Mouse (Mus musculus): ENCODE results near the gene Ksr1.

The Ksr1 gene

DNA sequence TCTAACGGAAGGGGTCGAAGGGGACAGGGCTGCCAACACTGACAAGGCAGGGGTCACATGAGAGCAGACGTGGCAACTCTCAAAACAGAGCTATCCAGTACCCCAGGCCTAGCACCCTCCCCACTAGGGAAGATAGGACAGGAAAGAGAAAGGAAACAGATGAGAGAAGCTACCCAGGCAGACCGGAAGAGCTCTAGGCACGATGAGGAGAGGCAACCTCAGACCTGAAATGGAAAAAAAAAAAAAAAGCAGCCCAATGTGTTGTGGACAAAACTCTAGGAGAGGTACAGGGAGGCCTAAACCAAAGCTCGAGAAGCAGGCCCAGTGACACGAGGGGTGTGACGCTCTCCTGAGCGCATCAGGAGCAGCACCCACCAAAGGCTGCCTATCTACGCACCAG lies 23.7 kb downstream of the Ksr1 start:
- DNase-seq = no peak

DNA sequence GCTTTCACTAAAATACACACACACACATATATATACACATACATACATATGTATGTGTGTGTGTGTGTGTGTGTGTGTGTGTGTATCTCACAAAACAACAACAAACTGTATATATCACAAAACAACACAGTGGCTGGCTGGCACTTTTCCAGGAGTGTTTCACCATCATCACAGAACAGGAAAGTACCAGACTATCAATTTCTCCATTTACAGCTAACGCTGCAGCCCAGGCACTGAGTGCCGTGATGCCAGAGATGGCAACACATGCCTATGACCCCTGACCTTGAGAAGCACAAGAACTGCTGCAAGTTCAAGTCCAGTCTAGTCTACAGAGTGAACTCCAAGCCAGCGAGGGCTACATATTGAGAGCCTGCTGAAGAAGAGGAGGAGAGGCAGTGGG lies 26.1 kb downstream of the Ksr1 start:
- DNase-seq = no peak

DNA sequence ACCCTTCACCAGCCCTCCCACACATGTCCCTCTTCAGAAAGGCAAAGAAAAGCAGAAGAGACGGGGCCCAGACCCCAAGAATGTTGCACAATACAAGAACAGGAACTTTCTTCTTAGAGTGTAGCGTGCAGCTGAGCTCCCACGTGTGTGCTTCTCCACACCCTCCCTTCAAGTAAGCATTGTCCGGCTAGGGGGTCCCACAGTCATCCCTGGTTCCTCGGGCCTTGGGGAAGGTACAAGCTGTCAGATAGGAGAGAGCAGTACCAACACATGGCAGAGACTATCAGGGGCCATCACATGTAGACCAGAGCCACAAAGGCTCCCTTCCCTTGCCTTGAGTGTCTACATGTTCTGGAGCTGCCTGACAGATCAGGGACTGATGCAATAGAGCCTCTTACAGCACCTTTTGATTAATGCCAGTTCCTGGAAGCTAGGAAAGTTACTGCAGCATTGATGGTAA lies 27.3 kb downstream of the Ksr1 start:
- DNase-seq = no peak

DNA sequence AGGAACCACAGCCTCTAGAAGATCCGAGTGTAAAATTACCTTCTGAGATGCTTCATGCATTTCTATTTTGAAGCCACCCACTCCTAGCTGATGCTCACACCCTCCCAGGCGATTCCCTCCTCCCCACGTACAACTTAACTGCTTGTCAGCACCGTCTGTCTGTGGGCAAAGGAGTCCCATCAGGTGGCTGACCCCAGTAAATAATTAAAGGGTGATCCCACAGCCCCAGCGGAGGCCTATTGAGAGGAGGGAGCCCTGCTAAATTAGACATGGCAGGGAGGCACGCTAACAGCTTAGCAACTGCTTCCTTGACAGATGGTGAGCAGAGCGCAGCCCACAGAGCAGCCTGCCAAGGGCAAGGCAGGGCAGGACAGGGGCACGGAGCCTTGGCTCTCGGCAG lies 29.5 kb downstream of the Ksr1 start:
- DNase-seq = peak; percentile 51

DNA sequence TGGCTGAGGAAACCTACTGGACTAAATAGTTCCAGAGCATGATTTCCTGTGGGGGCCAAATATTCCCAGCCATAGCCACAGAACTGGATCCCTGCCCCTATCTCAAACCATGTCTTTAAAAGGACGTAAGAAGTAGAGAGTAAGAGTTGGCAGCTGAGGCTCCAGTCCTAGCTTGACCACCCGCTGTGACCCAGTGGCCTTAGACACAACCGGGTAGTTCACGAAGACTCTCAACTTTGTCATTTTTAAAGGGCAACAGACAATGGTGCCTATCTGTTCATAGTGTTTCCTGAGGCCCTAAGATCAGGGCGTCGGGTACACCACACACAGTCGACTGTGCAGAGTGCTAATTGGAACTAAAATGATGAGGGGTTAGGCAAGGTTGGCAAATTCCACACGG lies 30.5 kb downstream of the Ksr1 start:
- no peak for DNase-seq

DNA sequence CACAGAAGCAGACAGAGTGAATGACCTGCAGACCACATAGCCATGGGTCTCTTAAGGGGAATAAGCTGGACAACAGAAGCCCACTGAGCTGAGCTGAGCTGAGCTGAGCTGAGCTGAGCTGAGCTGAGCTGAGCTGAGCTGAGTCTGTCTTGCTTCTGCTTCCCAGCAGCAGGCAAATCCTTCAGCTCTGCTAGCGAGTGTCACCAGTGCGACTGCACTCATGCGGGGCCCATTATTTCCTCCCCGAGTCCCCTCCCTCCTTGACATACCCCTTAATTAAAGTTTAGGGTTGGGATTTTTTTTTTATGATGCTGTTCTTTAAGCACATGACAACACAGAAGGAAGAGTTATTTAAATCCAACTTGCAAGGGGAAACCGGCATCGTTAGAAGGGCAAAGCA lies 32.1 kb downstream of the Ksr1 start:
- no peak for DNase-seq

GRCm38 (mm10) chr11:79113397-79113796 lies 32.8 kb downstream of the Ksr1 start:
- DNase-seq = no peak

DNA sequence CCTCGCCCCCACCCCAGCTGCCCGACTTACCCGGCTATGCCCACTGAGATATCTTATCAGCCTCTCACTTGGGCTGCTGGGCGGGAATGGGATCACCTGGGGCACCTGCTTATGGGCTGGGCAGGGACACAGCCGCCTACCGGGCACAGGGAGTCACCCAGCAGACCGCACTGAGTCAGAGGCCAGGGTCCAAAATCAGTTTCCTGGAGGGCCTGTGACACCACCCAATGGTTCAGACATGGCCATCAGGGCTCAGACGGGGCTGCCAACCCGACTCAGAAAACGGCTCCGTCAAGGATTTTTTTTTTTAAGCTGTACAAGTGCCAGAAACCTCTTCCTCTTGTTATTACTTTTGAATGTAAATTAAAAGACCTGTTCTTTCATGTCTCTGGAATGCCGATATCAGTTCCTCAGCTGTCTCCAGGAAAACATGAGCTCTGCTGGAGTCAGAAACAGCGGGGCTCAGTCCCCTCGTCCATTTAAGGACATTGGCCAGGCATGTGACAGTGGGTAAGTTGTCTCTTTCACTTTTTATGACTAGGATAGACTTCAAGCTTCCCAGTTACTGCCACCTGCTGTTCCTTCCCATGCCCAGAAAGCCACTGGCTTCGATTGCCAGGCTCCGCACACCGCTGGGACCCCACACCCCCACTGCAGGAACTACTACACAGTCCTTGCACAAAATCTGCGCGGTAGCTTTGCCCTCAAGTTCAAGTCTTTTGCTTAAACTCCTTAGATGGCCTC lies 33.5 kb downstream of the Ksr1 start:
- DNase-seq = no peak

- no peak for DNase-seq
Observed at GRCm38 (mm10) chr11:79111864-79112558, 34.2 kb downstream of the Ksr1 start.

GRCm38 (mm10) chr11:79110446-79110845 lies 35.8 kb downstream of the Ksr1 start:
- DNase-seq = no peak

DNA sequence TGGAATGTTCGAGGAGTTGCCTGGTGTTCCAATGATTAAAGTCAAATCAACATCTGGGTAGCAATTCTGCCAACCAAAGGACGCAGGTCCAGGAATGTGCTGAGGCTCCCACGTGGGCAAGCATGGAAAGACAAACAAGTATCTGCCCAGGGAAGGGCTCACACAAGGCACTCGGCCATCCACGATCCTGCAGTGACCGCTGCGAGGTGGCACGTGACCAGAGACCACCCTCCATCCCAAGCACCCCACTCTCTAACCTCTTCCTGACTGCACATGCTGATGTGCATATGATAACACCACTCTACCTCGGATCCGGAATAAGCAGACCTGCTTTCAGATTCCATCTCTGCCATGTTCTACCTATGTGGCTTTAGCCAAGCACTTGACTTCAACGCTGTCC lies 38.3 kb downstream of the Ksr1 start:
- DNase-seq = no peak

GRCm38 (mm10) chr11:79104998-79105397 lies 41.2 kb downstream of the Ksr1 start:
- DNase-seq = no peak

- no peak for DNase-seq
Observed at GRCm38 (mm10) chr11:79104538-79104937, 41.7 kb downstream of the Ksr1 start.

GRCm38 (mm10) chr11:79104096-79104495 lies 42.1 kb downstream of the Ksr1 start:
- DNase-seq = no peak

- no peak for DNase-seq
Observed at GRCm38 (mm10) chr11:79103461-79103869, 42.7 kb downstream of the Ksr1 start.

- DNase-seq = no peak
Observed at GRCm38 (mm10) chr11:79102280-79102679, 43.9 kb downstream of the Ksr1 start.

- no peak for DNase-seq
Observed at GRCm38 (mm10) chr11:79101568-79101967, 44.6 kb downstream of the Ksr1 start.

DNA sequence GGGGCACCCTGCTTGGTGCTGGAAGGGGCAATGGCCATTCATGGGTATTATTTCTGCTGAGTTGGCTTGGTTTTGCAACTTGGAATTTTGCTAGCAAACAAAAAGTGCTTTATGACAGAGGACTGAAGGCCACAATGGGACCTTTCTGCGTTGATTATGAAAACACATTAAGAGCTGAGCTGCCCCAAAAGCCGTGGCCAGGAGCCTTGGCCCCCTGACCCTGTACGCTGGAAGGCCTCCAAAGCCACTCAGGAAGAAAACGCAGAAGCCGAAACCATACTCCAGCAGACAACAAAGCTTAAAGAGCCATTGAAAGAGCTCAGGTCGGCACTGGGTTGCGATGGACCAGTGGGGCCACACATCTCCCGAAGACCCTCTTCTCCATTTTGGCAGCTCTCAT lies 47.2 kb downstream of the Ksr1 start:
- DNase-seq = no peak

DNA sequence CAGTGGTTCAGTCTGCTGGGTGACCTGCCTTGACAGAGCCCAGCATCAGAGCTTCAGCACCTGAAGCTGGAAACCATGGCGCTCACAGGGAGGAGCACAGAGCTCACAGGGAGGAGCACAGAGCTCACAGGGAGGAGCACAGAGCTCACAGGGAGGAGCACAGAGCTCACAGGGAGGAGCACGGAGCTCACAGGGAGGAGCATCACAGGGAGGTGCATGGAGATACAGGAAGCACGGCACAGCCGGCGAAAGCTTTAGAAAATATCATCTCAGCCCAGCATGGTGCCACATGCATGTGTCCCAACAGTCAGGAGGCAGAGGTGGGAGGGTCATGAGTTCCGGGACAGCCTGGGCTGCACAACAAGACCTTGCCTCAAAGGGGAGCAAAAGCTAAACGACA lies 48.5 kb downstream of the Ksr1 start:
- no peak for DNase-seq

GRCm38 (mm10) chr11:79096673-79097072 lies 49.5 kb downstream of the Ksr1 start:
- no peak for DNase-seq

DNA sequence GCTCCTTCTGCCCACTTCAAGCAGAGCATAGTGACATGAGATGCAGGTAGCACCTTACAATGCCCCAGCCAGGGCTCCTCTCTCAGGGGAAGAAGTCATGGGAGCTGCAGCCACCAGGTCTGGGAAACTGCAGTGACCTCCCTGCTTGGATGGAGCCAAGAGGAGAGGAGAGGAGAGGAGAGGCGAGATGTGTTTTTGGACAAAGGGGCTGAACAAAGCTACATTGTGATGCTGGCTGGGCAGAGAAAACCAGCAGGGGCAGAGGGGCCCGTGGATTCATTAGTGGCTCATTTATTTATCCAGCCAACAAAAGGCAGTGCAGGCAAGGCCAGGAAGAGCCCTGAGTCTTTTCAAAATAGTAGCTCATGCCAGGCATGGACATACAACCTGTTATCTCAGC lies 50.5 kb downstream of the Ksr1 start:
- DNase-seq = no peak

DNA sequence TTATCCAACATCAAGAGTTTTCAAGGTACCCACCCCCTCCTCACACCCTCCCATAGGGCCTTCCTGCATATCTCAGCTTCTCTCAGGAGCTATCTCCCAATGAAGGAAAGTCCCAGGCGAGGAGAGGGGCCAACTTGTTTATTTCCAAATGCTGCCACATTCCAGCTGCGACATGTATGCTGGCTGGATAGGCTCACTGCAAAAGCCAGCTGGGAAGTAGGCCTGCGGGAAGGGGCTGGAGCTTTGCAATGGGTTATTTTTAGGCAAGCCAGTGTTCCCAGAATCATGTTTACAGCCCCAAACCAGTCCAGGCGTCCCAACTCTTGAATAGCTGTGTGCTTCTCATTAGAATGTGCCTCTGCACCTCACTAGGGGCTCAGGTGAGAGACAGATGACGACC lies 51.5 kb downstream of the Ksr1 start:
- no peak for DNase-seq

GRCm38 (mm10) chr11:79093986-79094695 lies 52.1 kb downstream of the Ksr1 start:
- no peak for DNase-seq

DNA sequence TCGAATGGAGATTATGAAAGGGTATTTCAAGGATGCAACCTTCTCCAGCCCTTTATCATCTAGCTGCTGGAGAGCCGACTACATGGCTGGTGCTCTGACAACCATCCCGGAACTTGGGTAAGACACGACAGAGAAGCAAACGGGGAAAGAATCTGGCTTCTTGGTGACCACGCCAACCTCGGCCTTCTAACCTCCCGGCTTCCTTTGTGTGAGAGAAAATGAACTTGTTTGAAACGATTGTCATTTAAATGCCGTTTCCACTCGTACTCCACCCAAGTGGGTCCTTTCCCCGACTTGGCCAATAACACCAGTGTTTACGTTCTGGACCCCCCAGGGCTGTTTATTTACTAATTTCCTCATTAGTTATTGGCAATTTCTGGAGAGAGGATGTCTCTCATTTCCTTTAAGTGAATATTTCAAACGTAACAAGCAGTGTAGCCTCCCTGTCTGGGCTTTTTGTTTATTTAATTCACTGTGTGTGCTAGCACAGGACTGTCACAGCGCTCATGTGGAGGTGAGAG lies 52.8 kb downstream of the Ksr1 start:
- DNase-seq = no peak
